In genomic region chr10:40604706-40605394, GRCm38 (mm10) we compare ENCODE assay signal across 16 mouse cellular contexts. TPM values are rescaled to one million over a fixed set of nuclear protein-coding genes. Genes with fewer than 3 reads are reported as not detected.
A peak's percentile ranks its signal among the peaks of the same experiment; 100 is the strongest.
DNase-seq lines count a peak whose midpoint lies in the region; ATAC-seq and TF ChIP-seq lines count a peak whose summit lies in the region.
"Had no signal": no experiment of that assay in that cellular context is flagged by ENCODE, and none has a peak within 500 bp of the region (broad histone marks: within the 10 kb centered on the region; RNA-seq: fewer than 3 reads in every experiment).

No protein-coding gene starts in this region.

- H3K27ac ChIP-seq in forebrain, embryonic 15.5 days (replicated peaks), result no peak overlapping the region
- H3K27ac ChIP-seq in forebrain, embryonic 10.5 days, result no peak overlapping the region
- no peak overlapping the region for H3K27ac ChIP-seq in forebrain, embryonic 16.5 days (ENCODE audit: low read length)
- H3K27ac ChIP-seq in limb, embryonic 10.5 days, result no peak overlapping the region
- H3K27ac ChIP-seq: heart, embryonic 15.5 days had no signal

- ATAC-seq in forebrain, embryonic 15.5 days (replicated peaks), result peak; percentile 48; the same call in 1 of the 2 replicates
- ATAC-seq in forebrain, embryonic 16.5 days, result peak; percentile 55

- H3K4me1 ChIP-seq in forebrain, embryonic 15.5 days, result no peaks in the 10 kb centered on the region
- no peaks in the 10 kb centered on the region for H3K4me1 ChIP-seq in forebrain, embryonic 10.5 days
- no peaks in the 10 kb centered on the region for H3K4me1 ChIP-seq in E14TG2a.4 (replicated peaks; ENCODE audit: low read depth, low read length)
- no peaks in the 10 kb centered on the region for H3K4me1 ChIP-seq in forebrain, embryonic 16.5 days (replicated peaks; ENCODE audit: control insufficient read depth, insufficient read depth, low read length)
- no peaks in the 10 kb centered on the region for H3K4me1 ChIP-seq in limb, embryonic 10.5 days
- H3K4me1 ChIP-seq: heart, embryonic 15.5 days had no signal

- DNase-seq in forebrain, embryonic 10.5 days (ENCODE audit: extremely low spot score, low spot score), result no peak
- DNase-seq in layer of hippocampus, postnatal 14 days (ENCODE audit: low spot score in 2 of 2), result peak; percentile 28 to 80
- DNase-seq in layer of hippocampus, adult 9-11 months, result no peak
- DNase-seq in limb, embryonic 10.5 days (ENCODE audit: low spot score), result no peak
- no peak for DNase-seq in testis, postnatal 14 days (ENCODE audit: low spot score)
- DNase-seq: adrenal gland, postnatal 10 days; cerebellum, postnatal 25 days; kidney, postnatal 10 days had no signal

- 48% methylated on average over 6 of the region's 6 CpGs for WGBS in forebrain, embryonic 15.5 days
- WGBS in forebrain, embryonic 10.5 days, result 58% methylated on average over 6 of the region's 6 CpGs
- WGBS in forebrain, embryonic 16.5 days, result 57% methylated on average over 6 of the region's 6 CpGs
- 64% methylated on average over 6 of the region's 6 CpGs for WGBS in limb, embryonic 10.5 days

- no peaks in the 10 kb centered on the region for H3K27me3 ChIP-seq in forebrain, embryonic 15.5 days
- no peaks in the 10 kb centered on the region for H3K27me3 ChIP-seq in forebrain, embryonic 10.5 days (ENCODE audit: poor library complexity, severe bottlenecking)
- no peaks in the 10 kb centered on the region; the same call in 1 of the 2 replicates for H3K27me3 ChIP-seq in E14TG2a.4 (ENCODE audit: insufficient read depth, low read length)
- H3K27me3 ChIP-seq in forebrain, embryonic 16.5 days (replicated peaks; ENCODE audit: control insufficient read depth, insufficient read depth, low read length), result no peaks in the 10 kb centered on the region
- H3K27me3 ChIP-seq in limb, embryonic 10.5 days (ENCODE audit: low read depth, poor library complexity, severe bottlenecking), result no peaks in the 10 kb centered on the region
- H3K27me3 ChIP-seq: heart, embryonic 15.5 days had no signal

- no peak overlapping the region for H3K4me2 ChIP-seq in forebrain, embryonic 15.5 days (replicated peaks)
- no peak overlapping the region for H3K4me2 ChIP-seq in forebrain, embryonic 16.5 days (ENCODE audit: low read length)
- H3K4me2 ChIP-seq: heart, embryonic 15.5 days; liver, embryonic 11.5 days had no signal

- H3K4me3 ChIP-seq in forebrain, embryonic 15.5 days, result no peak overlapping the region
- no peak overlapping the region for H3K4me3 ChIP-seq in forebrain, embryonic 10.5 days
- no peak overlapping the region for H3K4me3 ChIP-seq in E14TG2a.4 (replicated peaks; ENCODE audit: low read length)
- H3K4me3 ChIP-seq in forebrain, embryonic 16.5 days (replicated peaks; ENCODE audit: low read length), result no peak overlapping the region
- H3K4me3 ChIP-seq in limb, embryonic 10.5 days, result no peak overlapping the region
- H3K4me3 ChIP-seq: heart, embryonic 15.5 days had no signal

- TF ChIP-seq CTCF in E14TG2a.4 (conservative IDR thresholded peaks at IDR 0.05; ENCODE audit: low read length), result peak; percentile 17; the same call in 1 of the 2 replicates

- no peak overlapping the region for H3K9ac ChIP-seq in forebrain, embryonic 15.5 days (replicated peaks)
- H3K9ac ChIP-seq in forebrain, embryonic 16.5 days (replicated peaks; ENCODE audit: low read depth, low read length), result no peak overlapping the region
- H3K9ac ChIP-seq: heart, embryonic 15.5 days had no signal

- H3K36me3 ChIP-seq in forebrain, embryonic 15.5 days, result no peaks in the 10 kb centered on the region
- H3K36me3 ChIP-seq in forebrain, embryonic 10.5 days (replicated peaks), result no peaks in the 10 kb centered on the region
- no peaks in the 10 kb centered on the region for H3K36me3 ChIP-seq in E14TG2a.4 (ENCODE audit: insufficient read depth, low read length)
- H3K36me3 ChIP-seq in forebrain, embryonic 16.5 days (ENCODE audit: control insufficient read depth, insufficient read depth), result no peaks in the 10 kb centered on the region
- H3K36me3 ChIP-seq in limb, embryonic 10.5 days, result no peaks in the 10 kb centered on the region
- H3K36me3 ChIP-seq: heart, embryonic 15.5 days had no signal

- no peaks in the 10 kb centered on the region for H3K9me3 ChIP-seq in forebrain, embryonic 15.5 days
- H3K9me3 ChIP-seq in forebrain, embryonic 10.5 days, result peaks cover 14% of the 10 kb centered on the region; the same call in 1 of the 2 replicates
- peaks cover 44% of the 10 kb centered on the region for H3K9me3 ChIP-seq in E14TG2a.4 (ENCODE audit: low read length)
- H3K9me3 ChIP-seq in forebrain, embryonic 16.5 days (ENCODE audit: control insufficient read depth, low read length), result 0 out of 2 replicates have a peak, but pooled peaks cover 4% of the 10 kb centered on the region
- no peaks in the 10 kb centered on the region for H3K9me3 ChIP-seq in limb, embryonic 10.5 days (replicated peaks)
- H3K9me3 ChIP-seq: heart, embryonic 15.5 days had no signal

RNA-seq across cellular contexts. Expression of gene Ddo, which starts 25.0 kb away (rescaled TPM):
- 1.0 and 1.5 TPM in 2 replicates for polyA plus RNA-seq in forebrain, embryonic 15.5 days (2015; fragmentation: Nextera tagmentation; extraction: Ambion mirVana)
- 0.14 and 0.26 TPM in 2 replicates for polyA plus RNA-seq in forebrain, embryonic 10.5 days (2016; fragmentation: Nextera tagmentation; extraction: Ambion mirVana)
- total RNA-seq in layer of hippocampus, postnatal 14 days (2021), result 10 to 100 TPM in 1 of 2 experiments, 1 to 10 TPM in 1; 9.5 to 11.1 TPM
- 0.48 and 0.71 TPM in 2 replicates for polyA plus RNA-seq in forebrain, embryonic 16.5 days (2015; fragmentation: Nextera tagmentation; extraction: Ambion mirVana)
- 0.08 and 0.34 TPM in 2 replicates for polyA plus RNA-seq in limb, embryonic 10.5 days (2016; fragmentation: Nextera tagmentation; extraction: Ambion mirVana)
- total RNA-seq: megakaryocyte-erythroid progenitor cell, adult 5-6 weeks had no signal

RNA-seq across cellular contexts. Expression of gene Slc22a16, which starts 34.7 kb away (rescaled TPM):
- polyA plus RNA-seq in forebrain, embryonic 15.5 days (2015; fragmentation: Nextera tagmentation; extraction: Ambion mirVana), result not detected in 2 replicates
- polyA plus RNA-seq in forebrain, embryonic 10.5 days (2016; fragmentation: Nextera tagmentation; extraction: Ambion mirVana), result not detected in 2 replicates
- total RNA-seq in layer of hippocampus, postnatal 14 days (2021), result not detected
- not detected in 2 replicates for polyA plus RNA-seq in forebrain, embryonic 16.5 days (2015; fragmentation: Nextera tagmentation; extraction: Ambion mirVana)
- not detected in 2 replicates for polyA plus RNA-seq in limb, embryonic 10.5 days (2016; fragmentation: Nextera tagmentation; extraction: Ambion mirVana)
- total RNA-seq: adrenal gland, postnatal 10 days; megakaryocyte-erythroid progenitor cell, adult 5-6 weeks had no signal
- polyA plus RNA-seq: frontal cortex, adult 2 months; heart, embryonic 15.5 days; liver, embryonic 11.5 days; stomach, embryonic 16.5 days had no signal

Comparison
In these comparisons a context has a peak if more than half of its experiments do, and no peak if none do; other contexts are left out.
1. DNase-seq: peak in layer of hippocampus, postnatal 14 days (2 of 2); none in forebrain, embryonic 10.5 days (single experiment), layer of hippocampus, adult 9-11 months (single experiment), limb, embryonic 10.5 days (single experiment) and testis, postnatal 14 days (single experiment).